Mouse (Mus musculus): Measurements from ENCODE around the gene Dgki. TPM values are rescaled to one million over a fixed set of nuclear protein-coding genes. Genes with fewer than 3 reads are reported as not detected.

Dgki gene
- polyA plus RNA-seq, 1 experiment from 2014 or later, result 7.6 TPM

DNA sequence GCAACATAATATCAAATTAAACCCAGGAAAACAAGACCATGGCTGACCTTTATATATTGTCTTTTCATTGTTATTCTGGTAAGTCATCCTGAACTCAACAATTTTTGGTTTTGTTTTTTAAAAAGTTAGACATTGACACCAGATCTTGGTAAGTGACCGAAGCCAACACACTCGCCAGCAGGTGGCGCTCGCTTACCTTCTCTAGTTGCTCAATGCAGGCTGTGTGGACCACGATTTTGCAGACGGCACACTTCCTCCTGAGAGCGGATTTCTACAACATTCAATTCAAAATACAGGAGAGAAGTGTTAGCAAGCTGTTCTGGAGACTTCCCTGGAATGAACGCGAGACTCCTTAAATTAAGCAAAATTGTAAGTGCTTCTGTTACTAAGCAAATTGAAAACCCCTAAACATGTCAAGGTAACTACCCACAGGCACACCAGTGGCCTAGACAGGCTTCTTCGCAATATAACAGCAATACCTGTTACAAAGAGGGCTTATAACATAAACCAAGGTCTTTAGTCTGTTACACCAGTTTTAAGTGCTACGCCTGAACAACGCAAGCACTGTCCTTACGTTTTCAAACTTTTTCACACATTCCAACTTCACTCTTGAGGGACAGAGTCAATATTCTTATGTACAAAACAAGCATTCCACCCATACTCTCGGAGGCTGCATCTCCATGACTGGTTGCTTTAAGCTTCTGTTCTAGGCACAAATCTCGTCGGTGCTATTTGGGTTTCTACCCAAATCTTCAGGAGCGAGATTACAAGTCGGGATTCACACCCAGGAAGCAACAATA is 202.4 kb downstream of the Dgki start:
- Histone ChIP-seq H3K9me3 (replicated peaks; ENCODE audit: control insufficient read depth, low read length, poor library complexity, severe bottlenecking) (no peaks in the 10 kb centered on the region), H3K4me3 (ENCODE audit: low read depth, low read length) (no peak overlapping the region), H3K27ac (ENCODE audit: low read length) (no peak overlapping the region), H3K4me2 (ENCODE audit: low read length) (no peak overlapping the region), H3K27me3 (ENCODE audit: control insufficient read depth, insufficient read depth, low read depth, low read length) (no peaks in the 10 kb centered on the region), H3K9ac (ENCODE audit: low read depth, low read length) (no peak overlapping the region), H3K4me1 (ENCODE audit: control insufficient read depth, insufficient read depth, low read length) (peaks cover 2% of the 10 kb centered on the region; the same call in 1 of the 2 replicates), H3K36me3 (ENCODE audit: control insufficient read depth, insufficient read depth, low read length) (no peaks in the 10 kb centered on the region)
- ATAC-seq, result peak; percentile 69
- WGBS, result 50% methylated on average over 18 of the region's 18 CpGs

DNA sequence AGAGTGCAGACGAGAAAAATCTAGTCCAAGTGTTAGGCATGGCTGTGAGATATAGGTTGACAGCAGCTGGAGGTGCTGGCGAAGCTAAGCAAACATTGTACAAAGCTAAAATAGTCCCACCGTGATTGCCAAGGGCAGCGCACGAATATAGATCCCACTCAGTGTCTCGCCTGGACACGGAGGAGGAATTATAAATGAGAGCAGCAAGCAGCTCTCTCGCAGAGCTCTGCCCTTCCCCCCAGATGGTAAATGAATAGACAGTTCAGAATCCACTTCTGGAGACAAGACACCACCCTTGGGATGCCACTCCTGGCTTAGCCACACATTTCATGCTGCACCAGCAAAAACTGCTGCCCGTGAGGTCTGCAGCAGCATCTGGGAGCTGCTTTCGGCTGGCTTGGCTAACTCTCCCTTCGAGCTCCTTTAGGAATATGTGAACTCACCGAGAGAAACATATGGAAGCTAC is 203.1 kb downstream of the Dgki start:
- WGBS, result 54% methylated on average over 12 of the region's 12 CpGs
- H3K9ac ChIP-seq (ENCODE audit: low read depth, low read length), result no peak overlapping the region
- no peak overlapping the region for H3K27ac ChIP-seq (ENCODE audit: low read length)

DNA sequence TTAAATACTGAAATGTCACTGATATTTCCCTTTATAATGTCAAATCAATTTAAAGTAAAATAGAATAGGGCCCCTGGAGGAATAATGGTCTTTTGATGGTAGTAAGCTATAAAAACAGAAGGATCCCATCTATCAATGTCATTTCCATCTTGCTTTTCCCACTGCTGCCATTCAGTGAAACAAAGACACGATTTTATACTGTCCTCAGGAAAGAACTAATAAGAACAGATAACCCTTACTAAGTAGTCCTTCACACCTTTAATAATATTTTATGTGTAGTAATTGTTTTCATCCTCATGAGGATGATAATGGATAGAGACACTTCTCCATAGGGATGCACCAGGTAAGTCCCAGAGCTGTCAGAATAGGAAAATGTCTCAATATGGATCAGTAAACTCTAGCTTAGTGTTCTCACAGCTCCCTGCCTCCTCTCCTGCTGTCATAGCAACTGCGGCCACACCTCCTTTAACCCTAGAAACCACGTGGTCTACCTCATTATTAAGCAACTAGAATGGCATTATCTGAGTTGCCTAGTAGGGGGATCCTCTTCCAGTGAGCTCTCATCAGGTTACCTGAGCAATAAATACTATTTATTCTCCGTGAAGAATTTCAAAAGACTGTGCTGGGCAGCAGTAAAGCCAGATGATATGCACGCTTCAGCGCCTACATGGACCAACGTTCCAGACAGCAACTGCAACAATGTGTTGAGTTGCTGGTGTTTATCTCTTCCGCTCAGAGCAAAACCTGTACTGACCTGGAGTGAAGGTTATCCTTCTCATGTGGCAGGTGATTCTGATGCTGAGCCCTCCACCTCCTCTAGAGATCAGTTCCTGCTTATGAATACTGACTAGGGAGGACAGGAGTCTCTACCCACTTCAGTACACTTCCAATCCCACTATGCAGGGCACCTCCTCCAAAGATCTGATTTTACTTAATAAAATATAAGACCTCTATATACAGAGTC is 210.6 kb downstream of the Dgki start:
- H3K4me3 ChIP-seq (ENCODE audit: low read depth, low read length), result no peak overlapping the region
- WGBS, result 43% methylated on average over 8 of the region's 8 CpGs
- peak; percentile 81 for ATAC-seq
- no peak overlapping the region for H3K9ac ChIP-seq (ENCODE audit: low read depth, low read length)
- peaks cover 4% of the 10 kb centered on the region; the same call in 1 of the 2 replicates for H3K4me1 ChIP-seq (ENCODE audit: control insufficient read depth, insufficient read depth, low read length)
- H3K36me3 ChIP-seq (ENCODE audit: control insufficient read depth, insufficient read depth, low read length), result no peaks in the 10 kb centered on the region
- H3K4me2 ChIP-seq (ENCODE audit: low read length), result no peak overlapping the region
- no peak overlapping the region for H3K27ac ChIP-seq (ENCODE audit: low read length)
- H3K9me3 ChIP-seq (replicated peaks; ENCODE audit: control insufficient read depth, low read length, poor library complexity, severe bottlenecking), result no peaks in the 10 kb centered on the region
- no peaks in the 10 kb centered on the region for H3K27me3 ChIP-seq (ENCODE audit: control insufficient read depth, insufficient read depth, low read depth, low read length)

More for the DNA sequence above, 203.1 kb downstream of the Dgki start:
- ATAC-seq, result peak; percentile 52; the same call in 1 of the 2 replicates
- no peaks in the 10 kb centered on the region for H3K27me3 ChIP-seq (ENCODE audit: control insufficient read depth, insufficient read depth, low read depth, low read length)
- H3K4me3 ChIP-seq (ENCODE audit: low read depth, low read length), result no peak overlapping the region
- H3K4me1 ChIP-seq (ENCODE audit: control insufficient read depth, insufficient read depth, low read length), result peaks cover 2% of the 10 kb centered on the region; the same call in 1 of the 2 replicates
- no peaks in the 10 kb centered on the region for H3K36me3 ChIP-seq (ENCODE audit: control insufficient read depth, insufficient read depth, low read length)
- peak overlapping the region; percentile 25; the same call in 1 of the 2 replicates for H3K4me2 ChIP-seq (ENCODE audit: low read length)
- H3K9me3 ChIP-seq (replicated peaks; ENCODE audit: control insufficient read depth, low read length, poor library complexity, severe bottlenecking), result no peaks in the 10 kb centered on the region

GRCm38 (mm10) chr6:37082990-37083389 is 217.0 kb downstream of the Dgki start:
- H3K4me2 ChIP-seq (ENCODE audit: low read length), result no peak overlapping the region
- no peak overlapping the region for H3K27ac ChIP-seq (ENCODE audit: low read length)
- no peak for ATAC-seq
- no peaks in the 10 kb centered on the region for H3K9me3 ChIP-seq (replicated peaks; ENCODE audit: control insufficient read depth, low read length, poor library complexity, severe bottlenecking)
- WGBS, result 93% methylated on average over 3 of the region's 3 CpGs
- H3K4me1 ChIP-seq (ENCODE audit: control insufficient read depth, insufficient read depth, low read length), result no peaks in the 10 kb centered on the region
- no peak overlapping the region for H3K4me3 ChIP-seq (ENCODE audit: low read depth, low read length)
- no peaks in the 10 kb centered on the region for H3K36me3 ChIP-seq (ENCODE audit: control insufficient read depth, insufficient read depth, low read length)
- H3K9ac ChIP-seq (ENCODE audit: low read depth, low read length), result no peak overlapping the region
- H3K27me3 ChIP-seq (ENCODE audit: control insufficient read depth, insufficient read depth, low read depth, low read length), result no peaks in the 10 kb centered on the region

DNA sequence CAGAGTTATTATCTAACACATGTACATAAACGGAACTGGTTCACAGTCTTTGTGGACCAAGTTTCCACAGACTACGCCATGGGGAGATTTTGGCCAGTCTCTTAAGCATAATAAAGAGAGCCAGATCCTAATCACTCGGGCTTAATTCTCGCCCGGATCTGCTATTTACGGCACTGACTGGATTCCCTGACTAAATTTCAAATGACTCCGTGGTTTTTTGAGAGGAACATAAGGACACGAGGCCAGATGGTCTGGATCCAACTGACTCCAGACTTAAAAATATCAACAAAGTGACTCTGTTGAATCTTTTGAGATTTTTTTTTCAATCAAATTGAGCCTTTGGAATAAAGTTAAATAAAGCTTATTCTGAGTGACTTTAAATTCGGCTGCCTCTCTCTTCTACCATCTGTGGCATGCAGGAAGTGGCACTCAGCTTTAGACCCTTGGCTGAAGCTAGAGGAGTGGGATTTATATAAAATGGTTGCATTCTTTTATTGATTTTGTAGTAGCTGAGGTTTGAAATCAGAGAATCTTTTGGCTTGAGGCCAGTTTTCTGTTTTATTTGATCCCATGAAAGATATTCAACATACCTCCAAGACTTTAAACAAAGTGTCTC is 227.5 kb downstream of the Dgki start:
- Histone ChIP-seq H3K36me3 (ENCODE audit: control insufficient read depth, insufficient read depth, low read length) (no peaks in the 10 kb centered on the region), H3K27me3 (ENCODE audit: control insufficient read depth, insufficient read depth, low read depth, low read length) (no peaks in the 10 kb centered on the region), H3K9me3 (replicated peaks; ENCODE audit: control insufficient read depth, low read length, poor library complexity, severe bottlenecking) (no peaks in the 10 kb centered on the region), H3K4me3 (ENCODE audit: low read depth, low read length) (no peak overlapping the region), H3K4me2 (ENCODE audit: low read length) (no peak overlapping the region), H3K4me1 (ENCODE audit: control insufficient read depth, insufficient read depth, low read length) (peaks cover 2% of the 10 kb centered on the region; the same call in 1 of the 2 replicates), H3K9ac (ENCODE audit: low read depth, low read length) (no peak overlapping the region), H3K27ac (ENCODE audit: low read length) (no peak overlapping the region)
- no peak for ATAC-seq
- 64% methylated on average over 9 of the region's 9 CpGs for WGBS

GRCm38 (mm10) chr6:37069836-37070600 is 230.0 kb downstream of the Dgki start:
- H3K36me3 ChIP-seq (ENCODE audit: control insufficient read depth, insufficient read depth, low read length), result no peaks in the 10 kb centered on the region
- no peaks in the 10 kb centered on the region for H3K27me3 ChIP-seq (ENCODE audit: control insufficient read depth, insufficient read depth, low read depth, low read length)
- H3K27ac ChIP-seq (ENCODE audit: low read length), result no peak overlapping the region
- no peak overlapping the region for H3K9ac ChIP-seq (ENCODE audit: low read depth, low read length)
- no peak overlapping the region for H3K4me3 ChIP-seq (ENCODE audit: low read depth, low read length)
- no peak for ATAC-seq
- no peaks in the 10 kb centered on the region for H3K9me3 ChIP-seq (replicated peaks; ENCODE audit: control insufficient read depth, low read length, poor library complexity, severe bottlenecking)
- peaks cover 2% of the 10 kb centered on the region; the same call in 1 of the 2 replicates for H3K4me1 ChIP-seq (ENCODE audit: control insufficient read depth, insufficient read depth, low read length)
- H3K4me2 ChIP-seq (ENCODE audit: low read length), result no peak overlapping the region
- 65% methylated on average over 14 of the region's 14 CpGs for WGBS

DNA sequence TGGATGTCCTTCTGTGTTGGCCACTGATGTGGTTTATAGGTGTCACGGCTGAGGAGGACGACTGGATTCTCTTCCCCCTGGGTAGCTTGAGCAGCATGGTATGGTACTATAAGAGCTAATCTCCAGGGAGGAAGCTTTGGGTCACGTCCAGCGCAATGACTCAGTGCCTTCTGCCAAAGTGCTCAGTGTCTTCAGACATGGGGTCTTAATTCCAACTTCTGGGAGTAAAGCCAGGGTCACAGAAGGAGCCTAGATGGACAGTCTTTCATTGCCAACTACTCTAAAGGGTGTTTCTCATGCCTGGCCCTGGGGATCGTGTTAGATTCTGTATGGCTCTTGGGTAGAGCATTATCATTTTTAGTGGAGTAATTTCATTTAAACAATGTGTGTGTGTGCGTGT is 231.2 kb downstream of the Dgki start:
- Histone ChIP-seq H3K4me1 (ENCODE audit: control insufficient read depth, insufficient read depth, low read length) (peaks cover 4% of the 10 kb centered on the region; the same call in 1 of the 2 replicates), H3K9me3 (replicated peaks; ENCODE audit: control insufficient read depth, low read length, poor library complexity, severe bottlenecking) (no peaks in the 10 kb centered on the region), H3K4me3 (ENCODE audit: low read depth, low read length) (no peak overlapping the region), H3K27me3 (ENCODE audit: control insufficient read depth, insufficient read depth, low read depth, low read length) (no peaks in the 10 kb centered on the region), H3K36me3 (ENCODE audit: control insufficient read depth, insufficient read depth, low read length) (no peaks in the 10 kb centered on the region), H3K9ac (ENCODE audit: low read depth, low read length) (no peak overlapping the region), H3K4me2 (ENCODE audit: low read length) (no peak overlapping the region), H3K27ac (ENCODE audit: low read length) (no peak overlapping the region)
- 82% methylated on average over 6 of the region's 6 CpGs for WGBS
- no peak for ATAC-seq

GRCm38 (mm10) chr6:37067357-37067756 is 232.6 kb downstream of the Dgki start:
- peaks cover 4% of the 10 kb centered on the region; the same call in 1 of the 2 replicates for H3K4me1 ChIP-seq (ENCODE audit: control insufficient read depth, insufficient read depth, low read length)
- H3K36me3 ChIP-seq (ENCODE audit: control insufficient read depth, insufficient read depth, low read length), result 0 out of 2 replicates have a peak, but pooled peaks cover 3% of the 10 kb centered on the region
- no peak overlapping the region for H3K4me3 ChIP-seq (ENCODE audit: low read depth, low read length)
- H3K27me3 ChIP-seq (ENCODE audit: control insufficient read depth, insufficient read depth, low read depth, low read length), result no peaks in the 10 kb centered on the region
- no peaks in the 10 kb centered on the region for H3K9me3 ChIP-seq (replicated peaks; ENCODE audit: control insufficient read depth, low read length, poor library complexity, severe bottlenecking)
- ATAC-seq, result no peak
- no peak overlapping the region for H3K27ac ChIP-seq (ENCODE audit: low read length)
- 38% methylated on average over 1 of the region's 1 CpGs for WGBS
- no peak overlapping the region for H3K9ac ChIP-seq (ENCODE audit: low read depth, low read length)
- no peak overlapping the region for H3K4me2 ChIP-seq (ENCODE audit: low read length)
